Mouse (Mus musculus): Measurements from ENCODE around the gene Elmo1. TPM values are rescaled to one million over a fixed set of nuclear protein-coding genes. Genes with fewer than 3 reads are reported as not detected.

Gene Elmo1
- total and polyA plus RNA-seq, 3 experiments = 23.1 to 50.2 (median 32.2) TPM

- TF ChIP-seq GABPA (IDR thresholded peaks at IDR 0.05; ENCODE audit: insufficient replicate concordance, low read depth, low read length) (no peak), MEF2A (IDR thresholded peaks at IDR 0.05; ENCODE audit: borderline replicate concordance, low read depth, low read length) (no peak), POLR2AphosphoS2 (IDR thresholded peaks at IDR 0.05; ENCODE audit: low read depth, low read length) (no peak), E2F4 (IDR thresholded peaks at IDR 0.05; ENCODE audit: insufficient replicate concordance, low read depth, low read length) (no peak), PAX5 (IDR thresholded peaks at IDR 0.05; ENCODE audit: low read length) (no peak), BHLHE40 (IDR thresholded peaks at IDR 0.05; ENCODE audit: low read depth, low read length) (no peak), TCF12 (IDR thresholded peaks at IDR 0.05; ENCODE audit: low read depth, low read length) (no peak), EP300 (IDR thresholded peaks at IDR 0.05; ENCODE audit: low read length) (no peak), SIN3A (IDR thresholded peaks at IDR 0.05; ENCODE audit: low read length) (no peak), MAX (IDR thresholded peaks at IDR 0.05; ENCODE audit: low read length) (no peak), MAZ (IDR thresholded peaks at IDR 0.05; ENCODE audit: low read depth, low read length) (no peak), KAT2A (IDR thresholded peaks at IDR 0.05; ENCODE audit: insufficient replicate concordance, low read length) (no peak), ZKSCAN1 (IDR thresholded peaks at IDR 0.05; ENCODE audit: borderline replicate concordance, low read depth, low read length) (no peak), USF2 (conservative IDR thresholded peaks at IDR 0.05; ENCODE audit: low read depth, low read length) (no peak)
- H3K27ac ChIP-seq (ENCODE audit: insufficient read depth, low read depth) = no peak overlapping the region
Observed at GRCm38 (mm10) chr13:20255380-20255779, 165.0 kb downstream of the Elmo1 start.

DNA sequence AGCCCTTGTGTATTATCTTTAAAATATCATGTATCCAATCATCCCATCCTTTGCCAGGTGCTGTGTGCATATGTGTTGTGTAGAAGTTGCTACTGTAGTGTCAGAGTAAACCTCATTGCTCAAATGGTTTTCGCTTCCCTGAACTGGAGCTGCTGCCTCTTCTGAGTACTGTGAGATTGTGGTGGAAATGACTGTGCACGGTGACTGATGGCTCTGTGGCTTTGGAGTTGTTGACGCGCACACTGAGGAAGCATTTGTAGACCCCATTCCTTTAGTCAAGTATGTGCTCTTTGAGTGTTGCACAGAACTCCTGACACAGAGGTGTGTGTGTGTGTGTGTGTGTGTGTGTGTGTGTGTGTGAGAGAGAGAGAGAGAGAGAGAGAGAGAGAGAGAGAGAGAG lies 166.2 kb downstream of the Elmo1 start:
- no peaks in the 10 kb centered on the region for H3K9me3 ChIP-seq (replicated peaks; ENCODE audit: low read length)
- peaks cover 37 to 86% of the 10 kb centered on the region in 2 experiments for H3K36me3 ChIP-seq (replicated peaks in 1 of 2; ENCODE audit: control insufficient read depth in 1 of 2, insufficient read depth in 1 of 2, low read length in 1 of 2)
- peaks cover 3% of the 10 kb centered on the region; the same call in 1 of the 2 replicates for H3K79me2 ChIP-seq (replicated peaks; ENCODE audit: control insufficient read depth, extremely low read depth, insufficient read depth, poor library complexity, severe bottlenecking)
- no peaks in the 10 kb centered on the region for H3K27me3 ChIP-seq (replicated peaks)
- no peak overlapping the region for H3K9ac ChIP-seq (ENCODE audit: insufficient read depth, low read depth)
- no peak for DNase-seq (ENCODE audit: extremely low read depth)
- no peak overlapping the region for H3K4me2 ChIP-seq (ENCODE audit: insufficient read depth, low read depth, poor library complexity, severe bottlenecking)
- H3K4me1 ChIP-seq (ENCODE audit: control insufficient read depth in 1 of 2, insufficient read depth in 2 of 2) = no peaks in the 10 kb centered on the region
- H3K4me3 ChIP-seq (replicated peaks in 1 of 3; ENCODE audit: low read depth in 2 of 3, low read length in 2 of 3, poor library complexity in 1 of 3) = no peak overlapping the region
- dilution Hi-C loops (cut with MboI; ENCODE audit: extremely low pct_ligation_motif_present, extremely low pct_unique_long_range_greater_than_20kb, low sequenced_read_pairs) (no loop called here), in situ Hi-C loops (cut with MboI; ENCODE audit: low pct_ligation_motif_present, low pct_unique_long_range_greater_than_20kb, low sequenced_read_pairs) (no loop called here)
- TF ChIP-seq PAX5 (IDR thresholded peaks at IDR 0.05; ENCODE audit: low read length) (no peak), MYC (IDR thresholded peaks at IDR 0.05; ENCODE audit: low read depth, low read length) (no peak), BHLHE40 (IDR thresholded peaks at IDR 0.05; ENCODE audit: low read depth, low read length) (no peak), ZMIZ1 (IDR thresholded peaks at IDR 0.05; ENCODE audit: low read depth, low read length) (no peak), POLR2AphosphoS2 (IDR thresholded peaks at IDR 0.05; ENCODE audit: low read depth, low read length) (no peak), KAT2A (IDR thresholded peaks at IDR 0.05; ENCODE audit: insufficient replicate concordance, low read length) (no peak), RAD21 (IDR thresholded peaks at IDR 0.05; ENCODE audit: low read depth, low read length) (no peak), NRF1 (IDR thresholded peaks at IDR 0.05; ENCODE audit: low read depth, low read length) (no peak)
- H3K27ac ChIP-seq (ENCODE audit: insufficient read depth, low read depth) = no peak overlapping the region

More at GRCm38 (mm10) chr13:20255380-20255779, 165.0 kb downstream of the Elmo1 start:
- H3K9me3 ChIP-seq (replicated peaks; ENCODE audit: low read length) = no peaks in the 10 kb centered on the region
- no peaks in the 10 kb centered on the region for H3K4me1 ChIP-seq (ENCODE audit: control insufficient read depth in 1 of 2, insufficient read depth in 2 of 2)
- in situ Hi-C loops (cut with MboI; ENCODE audit: low pct_ligation_motif_present, low pct_unique_long_range_greater_than_20kb, low sequenced_read_pairs) = no loop called here
- no peaks in the 10 kb centered on the region for H3K27me3 ChIP-seq (replicated peaks)
- H3K9ac ChIP-seq (ENCODE audit: insufficient read depth, low read depth) = no peak overlapping the region
- H3K4me3 ChIP-seq (replicated peaks in 1 of 3; ENCODE audit: low read depth in 2 of 3, low read length in 2 of 3, poor library complexity in 1 of 3) = no peak overlapping the region
- dilution Hi-C loops (cut with MboI; ENCODE audit: extremely low pct_ligation_motif_present, extremely low pct_unique_long_range_greater_than_20kb, low sequenced_read_pairs) = no loop called here
- no peak for DNase-seq (ENCODE audit: extremely low read depth)
- peaks cover 44 to 84% of the 10 kb centered on the region in 2 experiments for H3K36me3 ChIP-seq (replicated peaks in 1 of 2; ENCODE audit: control insufficient read depth in 1 of 2, insufficient read depth in 1 of 2, low read length in 1 of 2)
- peaks cover 3% of the 10 kb centered on the region; the same call in 1 of the 2 replicates for H3K79me2 ChIP-seq (replicated peaks; ENCODE audit: control insufficient read depth, extremely low read depth, insufficient read depth, poor library complexity, severe bottlenecking)
- no peak overlapping the region for H3K4me2 ChIP-seq (ENCODE audit: insufficient read depth, low read depth, poor library complexity, severe bottlenecking)
